Mouse (Mus musculus) forebrain, postnatal 0 days (tissue): Measurements from ENCODE around the gene Repin1. TPM values are rescaled to one million over a fixed set of nuclear protein-coding genes. Genes with fewer than 3 reads are reported as not detected.

ENCODE experiments used
- ATAC-seq: fragments of 200-750 bp; cut with Nextera tagmentation; 2 replicates; pipeline ENCODE4 v1.8.0; 2017; ENCODE audit warnings: mild to moderate bottlenecking, moderate library complexity
- DNase-seq: peaks from one replicate; pipeline ENCODE4 v3.0.0-alpha.2; 2015
- H3K27ac ChIP-seq: fragments of 300-500 bp; sonication (generic); 2 replicates; pipeline ENCODE4 v1.5.1; 2014; ENCODE audit warnings: low read depth, mild to moderate bottlenecking, antibody characterized with exemption, low read length, moderate library complexity, mixed read lengths
- H3K27me3 ChIP-seq: fragments of 300-500 bp; sonication (generic); 2 replicates; pipeline ENCODE4 v1.6.1; 2014; ENCODE audit warnings: mild to moderate bottlenecking, low read length, mixed read lengths; ENCODE audit not compliant: insufficient read depth
- H3K36me3 ChIP-seq: fragments of 300-500 bp; sonication (generic); 2 replicates; pipeline ENCODE4 v1.6.1; 2014; ENCODE audit warnings: mild to moderate bottlenecking, moderate library complexity; ENCODE audit not compliant: insufficient read depth
- H3K4me1 ChIP-seq: fragments of 300-500 bp; sonication (generic); 2 replicates; pipeline ENCODE4 v1.6.1; 2014; ENCODE audit warnings: antibody characterized with exemption; ENCODE audit not compliant: insufficient read depth
- H3K4me2 ChIP-seq: fragments of 300-500 bp; sonication (generic); 2 replicates; pipeline ENCODE4 v1.6.1; 2014; ENCODE audit warnings: low read depth, mild to moderate bottlenecking, moderate library complexity
- H3K4me3 ChIP-seq: fragments of 300-500 bp; sonication (generic); 2 replicates; pipeline ENCODE4 v1.5.1; 2014; ENCODE audit warnings: low read depth, low read length, mixed read lengths
- H3K9ac ChIP-seq: fragments of 300-500 bp; sonication (generic); 2 replicates; pipeline ENCODE4 v1.6.1; 2014; ENCODE audit warnings: mild to moderate bottlenecking
- H3K9me3 ChIP-seq: fragments of 300-500 bp; sonication (generic); 2 replicates; pipeline ENCODE4 v1.6.1; 2016; ENCODE audit warnings: low read length
- CTCF ChIP-seq: sonication (generic); IDR thresholded peaks from 2 replicates; pipeline ENCODE4 v1.5.1; 2016; ENCODE audit warnings: antibody characterized with exemption, control low read depth, low read depth
- WGBS: fragments of 180-500 bp; shearing (Covaris S2); extraction: QIAGEN DNeasy Blood & Tissue Kit; methylation state at CpG from one replicate; pipeline ENCODE4 v1.1.7; 2014; 5-methylcytosine and 5-hydroxymethylcytosine counted together
- polyA plus RNA-seq: library from polyadenylated mRNA; unstranded; fragments of >200 nt; fragmentation: Nextera tagmentation; extraction: Ambion mirVana; gene quantifications from 2 replicates; pipeline ENCODE4 v1.2.1, GENCODE M21; 2015
- total RNA-seq: library from RNA; depleted of rRNA; stranded (reverse); fragments of >200 nt; gene quantifications from 2 replicates; pipeline ENCODE4 v1.2.3, GENCODE M21; 2014; rRNA removed

The Repin1 gene
- 40.7 and 55.0 TPM in 2 replicates for total RNA-seq
- polyA plus RNA-seq: 26.4 and 29.3 TPM in 2 replicates

DNA sequence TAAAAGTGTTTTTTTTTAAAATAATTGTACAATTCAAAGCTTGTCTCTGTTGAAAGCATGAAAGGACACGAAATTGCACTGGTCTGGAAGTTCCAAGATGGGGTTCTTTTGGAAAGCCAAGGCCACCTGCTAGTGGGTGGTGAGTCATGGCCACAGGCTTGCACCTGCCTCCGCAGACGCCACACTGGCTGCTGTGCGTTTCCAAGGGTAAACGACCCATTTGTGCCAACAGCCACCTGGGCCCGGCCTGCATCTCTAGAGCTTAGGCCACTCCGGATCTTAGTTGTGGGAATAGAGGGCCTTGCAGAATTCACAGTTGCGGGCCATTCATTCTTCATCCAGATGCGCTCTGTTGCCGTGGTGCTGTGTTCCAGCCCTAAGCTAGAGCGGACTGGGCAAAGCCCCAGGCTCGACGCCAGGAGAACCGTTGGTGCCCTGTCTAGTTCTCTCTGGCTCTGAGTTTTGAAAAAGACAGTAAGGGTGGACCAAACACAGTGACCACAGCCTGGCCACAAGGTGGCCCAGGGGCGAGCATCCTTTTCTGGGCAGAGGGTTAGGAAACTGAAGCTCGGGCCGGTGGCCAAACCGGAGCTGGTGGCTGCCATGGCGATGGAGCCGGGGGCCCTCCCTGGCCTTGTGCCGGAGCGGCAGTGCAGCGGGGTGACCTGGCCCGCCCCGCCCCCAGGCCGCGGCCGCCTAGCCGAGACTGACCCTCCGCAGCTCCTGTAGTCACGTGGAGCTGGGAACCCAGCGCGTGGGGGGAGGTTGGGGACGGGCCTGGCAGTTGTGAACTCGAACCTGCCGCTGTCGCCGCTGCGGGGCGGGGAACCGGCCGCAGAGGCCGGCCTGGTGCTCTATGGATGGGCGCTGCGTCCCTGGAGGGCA lies at the start of gene Repin1, which contains the start of gene Gm44965:
Repin1 (plus strand) TSS at position 726 of the 885 bp plus-strand sequence.
Gm44965 (plus strand) TSS at position 784 of the 885 bp plus-strand sequence.
- peak within 1 kb of the TSS; percentile 95 for H3K27ac ChIP-seq
- H3K4me3 ChIP-seq: peak within 1 kb of the TSS; percentile 65
- H3K27me3 ChIP-seq: no peaks in the 10 kb centered on the region
- peaks cover 21% of the 10 kb centered on the region for H3K36me3 ChIP-seq
- peak within 1 kb of the TSS; percentile 90 for H3K9ac ChIP-seq
- H3K4me1 ChIP-seq: 0 out of 2 replicates have a peak, but pooled peaks cover 3% of the 10 kb centered on the region
- peak within 1 kb of the TSS; percentile 80 for H3K4me2 ChIP-seq
- DNase-seq (peak; percentile 91), ATAC-seq (peak; percentile 91)
- WGBS: 2% methylated on average over 45 of the region's 45 CpGs
- peak; percentile 49; the same call in 1 of the 2 replicates for TF ChIP-seq CTCF
- H3K9me3 ChIP-seq: peaks cover 12% of the 10 kb centered on the region; the same call in 1 of the 2 replicates

DNA sequence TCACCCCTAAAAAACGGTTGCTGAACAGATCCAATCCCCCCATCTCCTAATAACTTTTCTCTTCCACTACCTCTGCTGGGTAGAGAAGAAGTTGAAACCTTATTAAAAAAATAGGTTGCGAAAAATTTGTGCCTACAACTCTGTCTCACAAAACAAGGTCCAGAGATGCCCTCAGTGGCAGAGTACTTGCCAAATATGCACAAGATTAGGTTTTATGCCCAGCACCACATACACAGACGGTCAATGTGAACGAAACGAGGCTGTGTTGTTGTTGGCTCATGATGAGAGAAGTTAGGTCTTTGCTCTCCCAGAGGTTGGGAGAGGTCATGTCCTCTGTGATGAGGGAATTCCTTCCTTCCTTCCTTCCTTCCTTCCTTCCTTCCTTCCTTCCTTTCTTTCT lies 48.4 kb upstream of the Repin1 start:
- no peaks in the 10 kb centered on the region for H3K4me1 ChIP-seq
- no peak overlapping the region for H3K27ac ChIP-seq
- H3K9me3 ChIP-seq: no peaks in the 10 kb centered on the region
- no peak overlapping the region for H3K4me3 ChIP-seq
- H3K36me3 ChIP-seq: peaks cover 26% of the 10 kb centered on the region
- H3K4me2 ChIP-seq: no peak overlapping the region
- no peaks in the 10 kb centered on the region for H3K27me3 ChIP-seq
- no peak for TF ChIP-seq CTCF
- WGBS: 72% methylated on average over 5 of the region's 5 CpGs
- no peak overlapping the region for H3K9ac ChIP-seq
- ATAC-seq (no peak), DNase-seq (no peak)

DNA sequence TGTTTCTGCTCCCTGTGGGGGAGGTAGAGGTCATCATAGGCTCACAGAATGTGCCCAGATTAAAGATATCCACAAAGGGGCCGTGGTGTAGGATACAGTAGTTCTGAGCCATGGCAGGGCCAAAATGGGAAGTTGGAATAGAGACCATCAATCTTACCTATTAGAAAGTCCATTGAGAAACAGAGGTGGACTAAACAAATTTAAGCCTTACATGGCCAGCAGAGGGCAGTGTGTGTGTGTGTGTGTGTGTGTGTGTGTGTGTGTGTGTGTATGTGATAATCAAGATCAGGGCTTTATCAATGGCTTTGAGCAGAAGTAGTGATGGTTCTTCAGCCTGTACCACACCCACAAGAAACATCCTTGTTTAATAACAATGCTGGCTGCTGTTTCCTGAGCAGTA lies 47.4 kb upstream of the Repin1 start:
- no peaks in the 10 kb centered on the region for H3K9me3 ChIP-seq
- H3K4me2 ChIP-seq: no peak overlapping the region
- no peak overlapping the region for H3K9ac ChIP-seq
- H3K36me3 ChIP-seq: peaks cover 16% of the 10 kb centered on the region
- TF ChIP-seq CTCF: peak; percentile 71
- H3K27ac ChIP-seq: no peak overlapping the region
- no peaks in the 10 kb centered on the region for H3K4me1 ChIP-seq
- H3K27me3 ChIP-seq: no peaks in the 10 kb centered on the region
- ATAC-seq (0 out of 2 replicates have a peak, but pooled peaks have one; percentile 10), DNase-seq (peak; percentile 41)
- H3K4me3 ChIP-seq: no peak overlapping the region
- WGBS: 56% methylated on average over 1 of the region's 1 CpGs

DNA sequence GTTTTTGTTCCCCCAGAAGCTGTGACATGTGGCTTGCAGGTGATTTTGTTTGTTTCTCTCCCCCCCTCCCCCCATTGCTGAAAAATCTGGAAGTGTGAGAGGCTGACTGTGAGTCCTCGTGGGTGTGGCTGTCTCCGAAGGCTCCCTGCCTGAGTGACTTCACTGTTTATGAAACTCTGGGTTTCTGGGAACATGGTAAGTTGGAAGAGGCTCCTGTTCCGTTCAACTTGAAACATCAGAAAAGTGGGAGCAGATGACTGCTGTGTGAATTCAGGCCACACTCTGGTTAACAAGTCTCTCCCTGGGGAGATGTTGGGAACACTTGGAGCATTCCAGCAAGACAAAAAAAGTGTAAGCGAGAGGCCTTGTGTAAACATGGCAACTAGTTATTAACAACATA lies 46.8 kb upstream of the Repin1 start:
- no peak overlapping the region for H3K27ac ChIP-seq
- H3K4me1 ChIP-seq: no peaks in the 10 kb centered on the region
- 83% methylated on average over 4 of the region's 4 CpGs for whole genome bisulfite sequencing
- peaks cover 11% of the 10 kb centered on the region; the same call in 1 of the 2 replicates for H3K36me3 ChIP-seq
- no peaks in the 10 kb centered on the region for H3K9me3 ChIP-seq
- TF ChIP-seq CTCF: no peak
- H3K27me3 ChIP-seq: no peaks in the 10 kb centered on the region
- no peak overlapping the region for H3K4me2 ChIP-seq
- ATAC-seq (no peak), DNase-seq (no peak)
- H3K9ac ChIP-seq: no peak overlapping the region
- no peak overlapping the region for H3K4me3 ChIP-seq

DNA sequence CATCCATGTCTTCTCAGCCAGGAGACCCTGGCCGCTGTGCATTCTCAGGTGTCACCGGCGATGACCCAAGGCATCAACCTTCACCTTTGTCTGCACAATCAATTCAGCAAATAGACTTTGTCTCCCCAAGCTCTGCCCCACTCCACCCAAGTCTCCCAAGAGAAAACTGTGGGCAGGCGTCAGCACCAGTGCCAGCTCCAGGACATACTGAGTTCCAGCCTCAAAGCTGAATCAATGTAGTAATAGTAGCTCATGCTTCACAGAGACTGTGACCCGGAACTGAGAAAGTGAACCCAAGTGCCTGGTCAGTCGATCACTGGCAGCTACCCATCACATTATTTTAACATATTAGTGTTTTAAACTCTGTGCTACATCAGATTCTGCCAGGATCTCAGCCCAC lies 45.4 kb upstream of the Repin1 start:
- Histone ChIP-seq H3K27me3 (no peaks in the 10 kb centered on the region), H3K4me1 (no peaks in the 10 kb centered on the region), H3K4me3 (no peak overlapping the region), H3K27ac (no peak overlapping the region), H3K36me3 (0 out of 2 replicates have a peak, but pooled peaks cover under 1% of the 10 kb centered on the region), H3K9ac (no peak overlapping the region), H3K4me2 (no peak overlapping the region), H3K9me3 (no peaks in the 10 kb centered on the region)
- DNase-seq (no peak), ATAC-seq (no peak)
- TF ChIP-seq CTCF: no peak
- WGBS: 91% methylated on average over 6 of the region's 6 CpGs

DNA sequence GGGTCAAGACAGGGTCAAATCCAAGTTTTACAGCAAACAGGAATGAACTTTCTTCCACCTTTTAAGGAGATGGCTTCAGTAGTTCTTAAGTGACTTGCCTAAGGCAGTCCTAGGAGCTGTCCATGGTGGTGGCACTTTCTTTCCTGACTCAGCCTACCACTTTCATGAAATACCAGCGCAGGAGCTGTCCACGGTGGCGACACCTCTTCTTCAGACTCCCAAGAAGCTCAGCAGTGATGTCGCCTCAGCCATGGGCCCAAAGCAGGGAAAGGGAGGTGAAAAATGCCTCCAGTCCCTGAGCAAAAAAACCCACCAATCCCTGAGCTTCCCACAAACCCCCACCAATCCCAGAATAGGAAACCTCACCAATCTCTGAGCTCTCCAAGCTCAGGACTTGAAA lies 40.8 kb upstream of the Repin1 start:
- no peak for ATAC-seq
- peaks cover 14% of the 10 kb centered on the region for H3K4me1 ChIP-seq
- H3K9ac ChIP-seq: no peak overlapping the region
- H3K4me2 ChIP-seq: no peak overlapping the region
- H3K4me3 ChIP-seq: no peak overlapping the region
- no peak for DNase-seq
- no peaks in the 10 kb centered on the region for H3K27me3 ChIP-seq
- no peak for TF ChIP-seq CTCF
- no peaks in the 10 kb centered on the region for H3K36me3 ChIP-seq
- 79% methylated on average over 4 of the region's 4 CpGs for WGBS
- no peak overlapping the region for H3K27ac ChIP-seq
- H3K9me3 ChIP-seq: no peaks in the 10 kb centered on the region

DNA sequence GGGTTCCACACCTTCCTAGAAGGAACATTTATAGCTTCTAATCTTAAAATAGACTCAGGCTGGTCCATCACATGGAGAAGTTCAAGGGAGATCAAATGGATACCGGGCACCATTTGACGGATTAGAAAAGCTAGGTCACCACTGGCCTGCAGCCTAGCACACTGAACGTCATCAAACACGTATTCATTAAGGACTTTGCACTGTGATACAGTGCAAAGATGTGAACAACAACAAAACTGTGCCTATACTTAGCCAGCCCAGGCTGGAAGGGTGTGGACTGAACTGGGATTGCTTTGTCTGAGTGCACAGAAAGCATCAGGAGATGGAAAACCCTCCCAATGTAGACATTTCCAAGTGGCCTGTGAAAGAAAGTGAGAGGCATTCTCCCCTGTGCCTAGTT lies 39.9 kb upstream of the Repin1 start:
- DNase-seq: no peak
- ATAC-seq: peak; percentile 15; the same call in 1 of the 2 replicates
- H3K27me3 ChIP-seq: no peaks in the 10 kb centered on the region
- peak overlapping the region; percentile 47 for H3K4me3 ChIP-seq
- WGBS: 70% methylated on average over 4 of the region's 4 CpGs
- no peaks in the 10 kb centered on the region for H3K9me3 ChIP-seq
- H3K36me3 ChIP-seq: no peaks in the 10 kb centered on the region
- peak overlapping the region; percentile 67 for H3K4me2 ChIP-seq
- H3K4me1 ChIP-seq: peaks cover 14% of the 10 kb centered on the region
- TF ChIP-seq CTCF: no peak
- peak overlapping the region; percentile 98 for H3K27ac ChIP-seq
- peak overlapping the region; percentile 77 for H3K9ac ChIP-seq
